Comparison of ENCODE assay signal across 8 mouse cellular contexts in genomic region chr6:133104922-133105859, GRCm38 (mm10). TPM values are rescaled to one million over a fixed set of nuclear protein-coding genes. Genes with fewer than 3 reads are reported as not detected.
DNase-seq lines count a peak whose midpoint lies in the region; ATAC-seq lines count a peak whose summit lies in the region.

No protein-coding gene starts in this region.

- no peaks in the 10 kb centered on the region for H3K9me3 ChIP-seq in lung, embryonic 16.5 days (ENCODE audit: control insufficient read depth, low read length)

- no peaks in the 10 kb centered on the region for H3K4me1 ChIP-seq in lung, embryonic 16.5 days (replicated peaks; ENCODE audit: control insufficient read depth, insufficient read depth, low read length)

- H3K27ac ChIP-seq in lung, embryonic 16.5 days (ENCODE audit: low read length), result peak overlapping the region; percentile 98

- peaks cover 6% of the 10 kb centered on the region; the same call in 1 of the 2 replicates for H3K36me3 ChIP-seq in lung, embryonic 16.5 days (ENCODE audit: control insufficient read depth, insufficient read depth, low read length)

- peak overlapping the region; percentile 81 for H3K4me3 ChIP-seq in lung, embryonic 16.5 days (ENCODE audit: low read length)

- peak; percentile 92 to 97 for ATAC-seq in hematopoietic stem cell, adult 5-6 weeks (replicated peaks in 1 of 2; ENCODE audit: insufficient read depth in 1 of 2, low FRiP score in 2 of 2, low TSS enrichment in 1 of 2, low read depth in 1 of 2, poor library complexity in 2 of 2, severe bottlenecking in 2 of 2)
- peak; percentile 99 for ATAC-seq in lung, embryonic 16.5 days (ENCODE audit: low read depth)

- peak; percentile 75 for DNase-seq in MEL-GATA-1-ER (ENCODE audit: extremely low read depth, low read depth)
- DNase-seq in cerebellum, adult 8-10 months, result peak; percentile 92
- DNase-seq in forelimb bud, embryonic 11.5 days (ENCODE audit: low read depth, low spot score), result peak; percentile 96
- DNase-seq in layer of hippocampus, adult 9-10 months (ENCODE audit: low spot score), result peak; percentile 71
- peak; percentile 80 for DNase-seq in ovary, postnatal 10 days (ENCODE audit: low spot score)
- DNase-seq in thymus, postnatal 10 days (ENCODE audit: low spot score in 2 of 2), result peak; percentile 61 to 65

- WGBS in lung, embryonic 16.5 days, result under 1% methylated on average over 60 of the region's 62 CpGs

- H3K9ac ChIP-seq in lung, embryonic 16.5 days (ENCODE audit: low read length), result peak overlapping the region; percentile 92

- H3K27me3 ChIP-seq in lung, embryonic 16.5 days (ENCODE audit: control insufficient read depth, insufficient read depth, low read depth, low read length), result no peaks in the 10 kb centered on the region

- peak overlapping the region; percentile 73 for H3K4me2 ChIP-seq in lung, embryonic 16.5 days (ENCODE audit: low read depth, low read length)

RNA-seq across cellular contexts. Expression of gene Smim10l1, which starts 0.5 kb away (rescaled TPM):
- total RNA-seq in hematopoietic stem cell, adult 5-6 weeks (2017), result 119 and 149 TPM in 2 replicates
- 80.0 and 90.7 TPM in 2 replicates for polyA plus RNA-seq in lung, embryonic 16.5 days (2015; fragmentation: Nextera tagmentation; extraction: Ambion mirVana)

RNA-seq across cellular contexts. Expression of gene Tas2r140, which starts 49.6 kb away (rescaled TPM):
- not detected in 2 replicates for total RNA-seq in hematopoietic stem cell, adult 5-6 weeks (2017)
- polyA plus RNA-seq in lung, embryonic 16.5 days (2015; fragmentation: Nextera tagmentation; extraction: Ambion mirVana), result not detected in 2 replicates

Comparison
In these comparisons a context has a peak if more than half of its experiments do, and no peak if none do; other contexts are left out.
1. Peak in every context shown above with its lines: DNase-seq, ATAC-seq, H3K4me3 ChIP-seq and H3K27ac ChIP-seq.